Mouse (Mus musculus) brain, embryonic 14.5 days (tissue): Measurements from ENCODE around the gene Susd6.

Experiments used
- CTCF ChIP-seq: fragments of 200-500 bp; IDR thresholded peaks from 2 replicates; pipeline ENCODE4 v1.5.1; 2012; ENCODE audit warnings: inconsistent platforms, mild to moderate bottlenecking, moderate library complexity, borderline replicate concordance; ENCODE audit not compliant: insufficient read depth, insufficient read length; ENCODE audit errors: extremely low read depth
- POLR2A ChIP-seq: fragments of 200-500 bp; IDR thresholded peaks from 2 replicates; pipeline ENCODE4 v1.6.1; 2012; ENCODE audit warnings: mild to moderate bottlenecking, inconsistent platforms, borderline replicate concordance; ENCODE audit not compliant: poor library complexity, insufficient read depth, insufficient read length, severe bottlenecking; ENCODE audit errors: extremely low read depth

- TF ChIP-seq POLR2A (no peak), CTCF (no peak)
Observed at GRCm38 (mm10) chr12:80881121-80881520, 90.8 kb downstream of the Susd6 start.
